Mouse (Mus musculus) regulatory T cell (primary cell): ENCODE results near the gene Trpm3.
"Not testable (repeated sequence)": the region's sequence is repeated elsewhere in the genome, so short reads cannot be mapped to it uniquely, and the experiment has no call there.

Source experiments
- in situ Hi-C: fragments of 300-600 bp; cut with MboI, MseI; formaldehyde crosslinking; loops from one replicate; pipeline ENCODE4 v1.15.1; 2025; ENCODE audit warnings: high pct_unique_total_duplicates

Trpm3 gene

DNA sequence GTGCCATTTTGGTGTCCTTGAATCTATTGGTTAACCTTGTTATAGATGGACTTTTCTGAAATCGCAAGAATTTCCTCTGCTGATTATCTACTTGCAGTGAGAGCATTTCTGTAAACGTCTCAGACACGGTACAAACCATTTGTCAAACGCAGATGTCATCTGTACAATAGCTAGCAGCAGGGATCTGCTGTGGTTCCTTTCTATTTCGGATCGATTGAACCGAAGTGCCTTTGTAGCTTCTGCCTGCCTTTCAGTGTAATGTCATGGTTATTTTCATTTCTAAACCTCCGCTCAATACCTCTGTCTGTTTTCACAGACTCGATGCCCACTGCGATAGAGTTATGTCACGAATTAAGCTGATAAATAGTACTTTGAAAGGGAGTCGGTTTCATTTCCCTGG lies 708.9 kb downstream of the Trpm3 start:
- in situ Hi-C loops: no loop called here

- in situ Hi-C loops: no loop called here
Observed at GRCm38 (mm10) chr19:22848251-22848650, 709.4 kb downstream of the Trpm3 start.

GRCm38 (mm10) chr19:22848783-22849576 lies 710.1 kb downstream of the Trpm3 start:
- in situ Hi-C loops: no loop called here

GRCm38 (mm10) chr19:22851423-22851822 lies 712.6 kb downstream of the Trpm3 start:
- in situ Hi-C loops: not testable (repeated sequence)

GRCm38 (mm10) chr19:22859644-22860043 lies 720.8 kb downstream of the Trpm3 start:
- in situ Hi-C loops: no loop called here

GRCm38 (mm10) chr19:22867456-22867855 lies 728.6 kb downstream of the Trpm3 start:
- in situ Hi-C loops: no loop called here

GRCm38 (mm10) chr19:22869853-22870252 lies 731.0 kb downstream of the Trpm3 start:
- in situ Hi-C loops: no loop called here

DNA sequence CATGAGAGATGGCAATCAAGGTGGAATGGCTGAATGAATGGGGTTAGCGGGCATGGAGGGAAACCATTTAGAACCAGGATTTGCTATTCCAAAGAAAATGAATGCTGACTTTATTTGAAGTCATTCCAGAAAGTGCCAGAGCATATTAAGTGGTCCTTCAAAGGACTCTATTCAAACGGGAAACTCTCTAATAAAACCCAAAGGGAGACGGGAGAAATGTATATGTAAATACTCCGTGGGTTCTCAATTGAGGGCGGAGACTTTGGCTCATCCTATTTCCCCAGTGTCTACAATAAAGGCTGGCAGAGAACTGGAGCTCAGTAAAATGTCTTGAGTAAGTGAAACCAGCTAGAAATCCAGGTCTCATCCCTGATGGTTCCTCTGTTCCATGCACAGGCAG lies 733.6 kb downstream of the Trpm3 start:
- in situ Hi-C loops: no loop called here

GRCm38 (mm10) chr19:22880199-22880598 lies 741.4 kb downstream of the Trpm3 start:
- in situ Hi-C loops: no loop called here

DNA sequence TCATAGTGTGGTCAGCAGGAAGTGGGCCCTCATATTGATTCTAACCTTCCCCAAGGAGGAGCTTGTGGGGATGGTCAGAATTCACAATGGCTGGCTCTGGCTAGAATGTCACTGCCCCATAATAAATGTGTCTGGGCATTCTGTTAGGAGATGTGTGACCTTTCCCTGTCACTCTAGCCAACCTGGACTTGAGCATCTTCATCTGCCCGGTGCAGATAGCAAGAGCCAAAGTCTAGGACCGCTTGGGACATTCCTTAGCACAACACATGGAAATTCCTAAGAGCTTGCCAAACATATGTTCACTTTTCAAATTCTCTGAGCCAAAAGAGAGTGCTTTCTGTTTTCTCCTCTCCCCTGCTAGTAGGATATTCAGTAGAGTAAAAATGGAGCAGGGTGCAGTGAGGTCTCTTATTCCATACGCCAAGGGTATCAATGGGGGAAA lies 743.8 kb downstream of the Trpm3 start:
- in situ Hi-C loops: no loop called here

DNA sequence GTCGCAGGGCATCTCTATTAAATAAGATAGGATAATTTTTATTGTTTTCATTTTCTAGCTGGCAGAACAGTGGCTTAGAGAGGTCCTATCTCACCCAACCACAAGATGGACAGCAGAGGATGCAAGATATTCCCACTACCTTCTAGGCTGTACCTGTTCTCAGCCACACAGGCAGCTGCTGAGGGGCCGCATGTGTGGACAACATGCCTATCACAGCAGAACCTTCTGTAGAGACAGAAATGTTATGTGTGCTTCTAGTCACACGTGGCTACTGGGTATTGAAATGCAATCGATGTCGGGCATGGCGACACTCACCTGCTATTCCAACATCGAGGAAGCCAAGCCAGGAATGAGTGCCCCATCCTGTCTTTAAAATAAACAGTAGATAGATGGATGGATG lies 744.3 kb downstream of the Trpm3 start:
- in situ Hi-C loops: no loop called here

DNA sequence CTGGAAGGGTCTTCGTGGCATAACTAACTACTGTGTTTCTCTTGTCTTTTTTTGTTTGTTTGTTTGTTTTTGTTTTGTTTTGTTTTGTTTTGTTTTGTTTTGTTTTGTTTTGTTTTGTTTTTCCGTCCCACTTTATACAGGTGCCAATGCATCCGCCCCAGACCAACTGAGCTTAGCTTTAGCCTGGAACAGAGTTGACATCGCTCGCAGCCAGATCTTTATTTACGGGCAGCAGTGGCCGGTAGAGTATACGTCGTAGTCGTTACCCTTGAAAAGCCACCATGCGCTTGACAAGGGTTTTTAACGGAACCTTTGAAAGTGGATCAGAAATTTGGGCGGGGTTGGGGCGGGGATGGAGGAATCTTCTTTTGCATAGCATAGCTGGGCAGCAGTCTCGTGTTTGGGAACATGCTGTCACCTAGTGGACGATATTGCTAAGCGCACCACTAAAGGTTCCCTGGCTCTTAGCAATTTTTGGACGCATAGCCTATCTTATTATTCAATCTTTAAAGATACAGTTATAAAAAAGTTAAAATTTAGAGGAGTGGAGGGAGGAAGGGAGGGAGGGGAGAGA lies 745.0 kb downstream of the Trpm3 start:
- in situ Hi-C loops: no loop called here

DNA sequence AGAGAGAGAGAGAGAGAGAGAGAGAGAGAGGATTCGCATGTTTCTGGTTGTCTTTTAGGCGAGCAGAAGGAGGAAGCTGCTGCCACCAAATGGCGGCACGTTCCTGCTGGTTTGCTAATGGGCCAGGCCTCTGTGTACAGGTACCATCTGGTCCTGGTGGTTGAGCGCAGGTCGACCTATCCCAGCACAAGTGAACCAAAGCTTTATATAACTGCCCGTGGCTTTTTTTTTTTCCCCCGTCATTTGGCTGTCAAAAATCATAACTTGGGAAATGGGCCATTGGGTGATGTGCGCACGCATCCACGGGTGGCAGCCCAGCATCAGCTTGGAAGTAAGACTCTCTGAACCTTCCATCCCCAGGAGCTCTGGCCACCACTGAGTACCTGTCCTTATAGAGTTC lies 745.5 kb downstream of the Trpm3 start:
- in situ Hi-C loops: no loop called here

GRCm38 (mm10) chr19:22885051-22885450 lies 746.2 kb downstream of the Trpm3 start:
- in situ Hi-C loops: no loop called here

DNA sequence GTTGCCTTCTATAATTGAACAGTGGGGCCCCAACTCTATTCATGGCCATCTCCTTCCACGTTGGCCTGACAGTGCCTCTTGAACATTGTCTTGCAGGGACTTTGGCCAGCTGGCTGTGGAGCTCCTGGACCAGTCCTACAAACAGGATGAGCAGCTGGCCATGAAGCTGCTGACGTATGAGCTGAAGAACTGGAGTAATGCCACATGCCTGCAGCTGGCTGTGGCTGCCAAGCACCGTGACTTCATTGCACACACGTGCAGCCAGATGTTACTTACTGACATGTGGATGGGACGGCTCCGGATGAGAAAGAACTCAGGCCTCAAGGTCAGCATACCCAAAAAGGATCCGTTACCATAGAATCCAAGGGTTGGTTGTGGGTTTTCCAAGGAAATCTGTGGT lies 763.0 kb downstream of the Trpm3 start:
- in situ Hi-C loops: loop anchor here (10.0 kb wide), 1 partner anchor 413 kb away; no protein-coding TSS in a partner anchor

DNA sequence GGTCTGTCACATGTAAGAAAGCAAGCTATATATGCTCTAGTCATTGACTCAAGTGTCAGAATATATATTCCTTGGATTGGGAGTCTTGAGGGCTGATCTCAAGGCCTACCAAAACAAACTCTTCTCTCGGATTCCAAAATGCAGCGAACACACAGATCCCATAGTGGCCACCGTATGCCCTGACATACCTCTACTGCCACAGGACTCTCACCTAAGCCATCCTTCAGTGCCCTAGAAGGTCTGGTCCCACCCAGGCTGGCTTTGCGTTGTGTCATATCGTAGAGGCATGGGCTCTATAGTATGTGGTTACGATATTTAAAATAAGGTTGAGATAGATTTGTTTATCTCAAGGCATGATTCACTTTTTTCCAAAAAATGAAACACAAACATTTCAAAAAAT lies 763.5 kb downstream of the Trpm3 start:
- in situ Hi-C loops: loop anchor here (10.0 kb wide), 1 partner anchor 412 kb away; no protein-coding TSS in a partner anchor

GRCm38 (mm10) chr19:22905066-22905482 lies 766.2 kb downstream of the Trpm3 start:
- in situ Hi-C loops: loop anchor here (10.0 kb wide), 1 partner anchor 410 kb away; no protein-coding TSS in a partner anchor

DNA sequence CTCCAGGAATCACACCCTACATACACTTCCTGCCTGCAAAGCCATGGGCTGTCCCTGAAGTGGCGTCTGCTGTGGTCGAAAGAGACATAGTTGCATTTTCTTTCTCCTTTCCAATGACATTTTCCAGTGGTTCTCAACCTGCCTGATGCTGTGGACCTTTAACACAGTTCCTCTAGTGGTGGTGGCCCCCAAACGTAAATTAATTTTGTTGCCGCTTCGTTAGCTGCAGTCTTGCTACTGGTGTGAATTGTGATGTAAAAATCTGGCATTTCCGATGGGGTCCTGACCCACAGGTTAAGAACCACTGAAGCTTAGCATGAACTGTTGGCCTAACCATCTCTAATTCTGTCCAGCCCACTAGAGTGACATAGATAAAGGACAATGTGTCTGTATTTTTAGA lies 771.8 kb downstream of the Trpm3 start:
- in situ Hi-C loops: no loop called here

DNA sequence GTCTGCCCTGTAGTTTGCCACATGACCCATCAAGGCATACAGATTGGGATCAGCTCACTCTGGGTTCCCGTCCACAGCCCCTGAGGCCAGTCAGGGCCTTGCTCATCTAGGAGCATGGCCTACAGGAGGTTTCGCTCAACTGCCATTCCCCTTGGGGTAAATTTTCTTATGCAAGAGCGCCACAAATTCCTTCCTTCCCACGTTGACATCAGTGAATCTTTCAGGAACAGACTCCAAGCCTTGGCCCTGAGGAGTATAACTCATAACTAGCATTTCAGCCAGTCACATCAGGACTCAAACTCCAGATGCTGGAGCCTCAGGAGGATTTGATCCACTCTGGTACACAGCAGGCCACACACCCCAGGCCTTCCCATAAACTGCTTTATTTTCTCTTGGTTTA lies 774.1 kb downstream of the Trpm3 start:
- in situ Hi-C loops: no loop called here

- in situ Hi-C loops: no loop called here
Observed at GRCm38 (mm10) chr19:22915868-22916642, 777.2 kb downstream of the Trpm3 start.

- in situ Hi-C loops: no loop called here
Observed at GRCm38 (mm10) chr19:22916643-22917344, 777.9 kb downstream of the Trpm3 start.

DNA sequence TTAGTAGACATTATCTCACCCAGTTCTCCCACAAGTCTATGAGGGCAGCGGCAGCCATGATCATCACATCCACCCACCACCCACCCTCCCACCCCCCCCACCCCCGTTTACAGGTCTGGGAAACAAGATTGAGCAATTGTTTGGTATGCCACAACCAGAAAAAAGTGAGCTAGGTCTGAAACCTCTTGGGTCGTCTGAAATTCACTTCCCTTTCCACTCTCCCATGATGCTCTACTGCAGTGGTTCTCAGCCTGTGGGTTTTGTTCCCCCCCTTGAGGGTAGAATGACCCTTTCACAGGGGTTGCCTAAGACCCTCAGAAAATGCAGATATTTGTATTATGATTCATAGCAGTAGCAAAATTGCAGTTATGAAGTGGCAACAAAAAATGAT lies 778.5 kb downstream of the Trpm3 start:
- in situ Hi-C loops: no loop called here
